Mouse (Mus musculus) embryonic fibroblast, embryonic 13.5 days (primary cell): ENCODE results near the gene Grm1.

Experiments used
- CTCF ChIP-seq: IDR thresholded peaks from 2 replicates; pipeline ENCODE4 v1.5.1; 2011; ENCODE audit warnings: mild to moderate bottlenecking, control low read depth, low read length, moderate library complexity, borderline replicate concordance; ENCODE audit not compliant: insufficient read depth
- POLR2A ChIP-seq: IDR thresholded peaks from 2 replicates; pipeline ENCODE4 v1.6.1; 2011; ENCODE audit warnings: low read depth, mild to moderate bottlenecking, control low read depth, low read length, moderate library complexity

DNA sequence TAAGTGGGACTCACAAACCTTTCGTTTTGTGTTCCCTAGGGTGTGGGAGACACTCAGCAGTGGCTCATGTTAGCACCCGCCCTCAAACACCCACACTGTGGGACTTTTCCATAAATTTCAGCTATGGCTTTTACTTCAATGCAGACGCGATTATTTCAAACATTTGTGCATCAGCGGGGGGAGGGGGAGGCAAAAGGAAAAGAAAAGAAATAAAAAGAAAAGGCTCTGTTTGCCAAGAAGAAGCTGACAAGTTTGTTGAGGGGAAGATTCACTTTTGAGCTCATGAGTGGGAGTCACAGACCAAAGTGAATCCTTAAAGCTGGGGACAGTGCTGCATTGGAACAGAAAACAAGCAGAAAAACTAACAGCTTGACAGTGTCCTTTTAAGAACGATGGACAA is 384.7 kb downstream of the Grm1 start:
- TF ChIP-seq CTCF (no peak), POLR2A (no peak)
